Mouse (Mus musculus) activated CD4-positive, CD25-positive, alpha-beta regulatory T cell, adult 4 months (primary cell): ENCODE results near the gene BC035947. TPM values are rescaled to one million over a fixed set of nuclear protein-coding genes. Genes with fewer than 3 reads are reported as not detected.

Experiments
- ATAC-seq: one replicate; pipeline ENCODE4 v1.8.0; 2017
- polyA plus RNA-seq, 2 experiments: library from polyadenylated mRNA; unstranded; fragments of 100-300 nt; shearing (Covaris generic); gene quantifications; one replicate each; pipeline ENCODE4 v1.2.1; 2017

BC035947 gene
- polyA plus RNA-seq, 2 experiments from 2014 or later, result not detected

- ATAC-seq, result no peak
Observed at GRCm38 (mm10) chr1:78501036-78501435, 10.9 kb downstream of the BC035947 start.

GRCm38 (mm10) chr1:78490143-78490542 is 21.8 kb downstream of the BC035947 start:
- ATAC-seq, result no peak

- peak; percentile 89 for ATAC-seq
Observed at GRCm38 (mm10) chr1:78488752-78489492, 23.0 kb downstream of the BC035947 start, which contains the start of gene Farsb. Farsb (minus strand) TSS chr1:78488897.

GRCm38 (mm10) chr1:78488427-78488751 is 23.6 kb downstream of the BC035947 start:
- ATAC-seq, result peak; percentile 40

- ATAC-seq, result no peak
Observed at GRCm38 (mm10) chr1:78484361-78484760, 27.6 kb downstream of the BC035947 start.

GRCm38 (mm10) chr1:78483430-78483829 is 28.5 kb downstream of the BC035947 start:
- ATAC-seq, result no peak

GRCm38 (mm10) chr1:78472441-78472840 is 39.5 kb downstream of the BC035947 start:
- ATAC-seq, result no peak

- peak; percentile 60 for ATAC-seq
Observed at GRCm38 (mm10) chr1:78454659-78455058, 57.3 kb downstream of the BC035947 start.

- ATAC-seq, result peak; percentile 26
Observed at GRCm38 (mm10) chr1:78453886-78454285, 58.1 kb downstream of the BC035947 start.

GRCm38 (mm10) chr1:78452544-78452943 is 59.4 kb downstream of the BC035947 start:
- ATAC-seq, result no peak

GRCm38 (mm10) chr1:78451070-78451854 is 60.7 kb downstream of the BC035947 start:
- ATAC-seq, result no peak

- no peak for ATAC-seq
Observed at GRCm38 (mm10) chr1:78448091-78448490, 63.9 kb downstream of the BC035947 start.

Other genes with a start within 250 kb of the BC035947 start
- under 1 TPM; 0.52 to 0.69 TPM for gene Sgpp2, start 201.8 kb downstream of the BC035947 start, polyA plus RNA-seq
- gene Farsb, start 23.3 kb downstream of the BC035947 start, polyA plus RNA-seq, result 10 to 100 TPM; 65.2 to 75.3 TPM
- gene Mogat1, start 1.2 kb downstream of the BC035947 start, polyA plus RNA-seq, result not detected
- gene Acsl3, start 145.7 kb upstream of the BC035947 start, polyA plus RNA-seq, result 1 to 10 TPM; 2.6 to 5.3 TPM
- under 1 TPM; 0.68 to 0.70 TPM for gene Utp14b, start 145.9 kb upstream of the BC035947 start, polyA plus RNA-seq